Mouse (Mus musculus) midbrain, embryonic 13.5 days (tissue): ENCODE measurements around the gene Fhod1. TPM values are rescaled to one million over a fixed set of nuclear protein-coding genes. Genes with fewer than 3 reads are reported as not detected.

Source experiments
- ATAC-seq: fragments of 200-750 bp; cut with Nextera tagmentation; 2 replicates; pipeline ENCODE4 v1.8.0; 2017; ENCODE audit warnings: mild to moderate bottlenecking, moderate TSS enrichment, moderate library complexity
- H3K27ac ChIP-seq: fragments of 300-500 bp; sonication (generic); 2 replicates; pipeline ENCODE4 v1.5.1; 2015; ENCODE audit warnings: inconsistent platforms, mild to moderate bottlenecking, moderate library complexity
- H3K27me3 ChIP-seq: fragments of 300-500 bp; sonication (generic); 2 replicates; pipeline ENCODE4 v1.6.1; 2015; ENCODE audit warnings: mild to moderate bottlenecking, inconsistent platforms
- H3K36me3 ChIP-seq: fragments of 300-500 bp; sonication (generic); 2 replicates; pipeline ENCODE4 v1.6.1; 2015; ENCODE audit warnings: mild to moderate bottlenecking, inconsistent platforms
- H3K4me1 ChIP-seq: fragments of 300-500 bp; sonication (generic); replicated peaks from 2 replicates; pipeline ENCODE4 v1.6.1; 2015; ENCODE audit warnings: inconsistent platforms
- H3K4me2 ChIP-seq: fragments of 300-500 bp; sonication (generic); replicated peaks from 2 replicates; pipeline ENCODE4 v1.6.1; 2015; ENCODE audit warnings: moderate library complexity, mild to moderate bottlenecking, inconsistent platforms
- H3K4me3 ChIP-seq: fragments of 300-500 bp; sonication (generic); replicated peaks from 2 replicates; pipeline ENCODE4 v1.5.1; 2015; ENCODE audit warnings: mild to moderate bottlenecking, inconsistent platforms
- H3K9ac ChIP-seq: fragments of 300-500 bp; sonication (generic); replicated peaks from 2 replicates; pipeline ENCODE4 v1.6.1; 2015; ENCODE audit warnings: mild to moderate bottlenecking, inconsistent platforms
- H3K9me3 ChIP-seq: fragments of 300-500 bp; sonication (generic); 2 replicates; pipeline ENCODE4 v1.6.1; 2016; ENCODE audit warnings: mild to moderate bottlenecking, inconsistent platforms
- WGBS: fragments of 180-500 bp; shearing (Covaris S2); methylation state at CpG from one replicate; pipeline ENCODE4 v1.1.7; 2015; 5-methylcytosine and 5-hydroxymethylcytosine counted together
- microRNA counts: library from miRNA; unstranded; fragments of <30 nt; microRNA quantifications from one replicate; lab custom pipeline; 2016
- microRNA-seq: library from miRNA; unstranded; fragments of <30 nt; microRNA quantifications from one replicate; pipeline ENCODE4, GENCODE M21; 2016
- polyA plus RNA-seq: library from polyadenylated mRNA; unstranded; fragments of >200 nt; fragmentation: Nextera tagmentation; extraction: Ambion mirVana; gene quantifications from 2 replicates; pipeline ENCODE4 v1.2.1, GENCODE M21; 2015

The Fhod1 gene
- polyA plus RNA-seq, 1 experiment from 2014 or later, result 0.57 TPM

GRCm38 (mm10) chr8:105289805-105290460 is 57.8 kb downstream of the Fhod1 start, which contains the start of gene 4931428F04Rik:
TSS of gene 4931428F04Rik (minus strand) at chr8:105289864.
- 1% methylated on average over 43 of the region's 43 CpGs for WGBS
- Histone ChIP-seq H3K27ac (peak within 1 kb of the TSS; percentile 93), H3K4me1 (peaks cover 54% of the 10 kb centered on the region)

GRCm38 (mm10) chr8:105288958-105289732 is 58.6 kb downstream of the Fhod1 start:
- Histone ChIP-seq H3K27ac (peak overlapping the region; percentile 93), H3K9me3 (no peaks in the 10 kb centered on the region), H3K36me3 (peaks cover 21% of the 10 kb centered on the region), H3K4me3 (peak overlapping the region; percentile 56), H3K9ac (peak overlapping the region; percentile 70), H3K4me1 (peaks cover 57% of the 10 kb centered on the region), H3K27me3 (peaks cover 20% of the 10 kb centered on the region), H3K4me2 (peak overlapping the region; percentile 81)
- WGBS, result under 1% methylated on average over 53 of the region's 53 CpGs
- ATAC-seq, result peak; percentile 91

More at GRCm38 (mm10) chr8:105289805-105290460, 57.8 kb downstream of the Fhod1 start, which contains the start of gene 4931428F04Rik:
- Histone ChIP-seq H3K9me3 (no peaks in the 10 kb centered on the region), H3K27me3 (peaks cover 20% of the 10 kb centered on the region), H3K36me3 (peaks cover 15% of the 10 kb centered on the region), H3K4me3 (peak within 1 kb of the TSS; percentile 56), H3K4me2 (peak within 1 kb of the TSS; percentile 81), H3K9ac (peak within 1 kb of the TSS; percentile 70)
- peak; percentile 49 for ATAC-seq

- WGBS, result 81% methylated on average over 5 of the region's 5 CpGs
These were observed 59.5 kb downstream of the Fhod1 start for GRCm38 (mm10) chr8:105288231-105288630.

GRCm38 (mm10) chr8:105286907-105287306 is 60.8 kb downstream of the Fhod1 start:
- H3K9ac ChIP-seq, result no peak overlapping the region
- H3K4me3 ChIP-seq, result peak overlapping the region; percentile 56
- H3K27ac ChIP-seq, result no peak overlapping the region
- H3K4me2 ChIP-seq, result peak overlapping the region; percentile 81
- peaks cover 57% of the 10 kb centered on the region for H3K4me1 ChIP-seq
- ATAC-seq, result no peak
- peaks cover 40% of the 10 kb centered on the region for H3K36me3 ChIP-seq
- peaks cover 12% of the 10 kb centered on the region for H3K27me3 ChIP-seq
- WGBS, result 82% methylated on average over 4 of the region's 4 CpGs
- no peaks in the 10 kb centered on the region for H3K9me3 ChIP-seq

More at GRCm38 (mm10) chr8:105288231-105288630, 59.5 kb downstream of the Fhod1 start:
- ATAC-seq, result no peak
- H3K4me1 ChIP-seq, result peaks cover 57% of the 10 kb centered on the region
- peaks cover 28% of the 10 kb centered on the region for H3K36me3 ChIP-seq
- peaks cover 12% of the 10 kb centered on the region for H3K27me3 ChIP-seq
- peak overlapping the region; percentile 93; the same call in 1 of the 2 replicates for H3K27ac ChIP-seq
- peak overlapping the region; percentile 81 for H3K4me2 ChIP-seq
- H3K9ac ChIP-seq, result peak overlapping the region; percentile 70
- peak overlapping the region; percentile 56 for H3K4me3 ChIP-seq
- no peaks in the 10 kb centered on the region for H3K9me3 ChIP-seq

- no peaks in the 10 kb centered on the region for H3K9me3 ChIP-seq
These were observed 62.2 kb downstream of the Fhod1 start for GRCm38 (mm10) chr8:105285514-105285913.

GRCm38 (mm10) chr8:105283074-105283473 is 64.7 kb downstream of the Fhod1 start:
- H3K9me3 ChIP-seq, result no peaks in the 10 kb centered on the region
- H3K27ac ChIP-seq, result no peak overlapping the region
- peak; percentile 49 for ATAC-seq
- 27% methylated on average over 23 of the region's 23 CpGs for WGBS
- H3K4me1 ChIP-seq, result peaks cover 45% of the 10 kb centered on the region
- H3K9ac ChIP-seq, result no peak overlapping the region
- H3K36me3 ChIP-seq, result peaks cover 64% of the 10 kb centered on the region
- H3K4me3 ChIP-seq, result no peak overlapping the region
- no peak overlapping the region for H3K4me2 ChIP-seq
- peaks cover 37% of the 10 kb centered on the region for H3K27me3 ChIP-seq

More at GRCm38 (mm10) chr8:105285514-105285913, 62.2 kb downstream of the Fhod1 start:
- H3K4me1 ChIP-seq, result peaks cover 52% of the 10 kb centered on the region
- WGBS, result 40% methylated on average over 12 of the region's 12 CpGs
- H3K4me3 ChIP-seq, result no peak overlapping the region
- no peak for ATAC-seq
- peak overlapping the region; percentile 81; the same call in 1 of the 2 replicates for H3K4me2 ChIP-seq
- H3K27me3 ChIP-seq, result peaks cover 17% of the 10 kb centered on the region
- 0 out of 2 replicates have a peak overlapping the region, but pooled peaks have one; percentile 39 for H3K9ac ChIP-seq
- H3K36me3 ChIP-seq, result peaks cover 51% of the 10 kb centered on the region
- no peak overlapping the region for H3K27ac ChIP-seq

- no peaks in the 10 kb centered on the region for H3K9me3 ChIP-seq
- WGBS, result 94% methylated on average over 4 of the region's 4 CpGs
- H3K9ac ChIP-seq, result no peak overlapping the region
- peaks cover 64% of the 10 kb centered on the region for H3K36me3 ChIP-seq
- peaks cover 45% of the 10 kb centered on the region for H3K27me3 ChIP-seq
- H3K27ac ChIP-seq, result no peak overlapping the region
- ATAC-seq, result no peak
- peaks cover 37% of the 10 kb centered on the region for H3K4me1 ChIP-seq
- H3K4me3 ChIP-seq, result no peak overlapping the region
- no peak overlapping the region for H3K4me2 ChIP-seq
These were observed 65.5 kb downstream of the Fhod1 start for GRCm38 (mm10) chr8:105282239-105282638.

- 89% methylated on average over 12 of the region's 12 CpGs for WGBS
- H3K4me2 ChIP-seq, result no peak overlapping the region
- H3K36me3 ChIP-seq, result peaks cover 64% of the 10 kb centered on the region
- no peak overlapping the region for H3K9ac ChIP-seq
- H3K9me3 ChIP-seq, result no peaks in the 10 kb centered on the region
- H3K4me3 ChIP-seq, result no peak overlapping the region
- no peak for ATAC-seq
- H3K4me1 ChIP-seq, result peaks cover 36% of the 10 kb centered on the region
- H3K27ac ChIP-seq, result no peak overlapping the region
- H3K27me3 ChIP-seq, result peaks cover 49% of the 10 kb centered on the region
These were observed 65.9 kb downstream of the Fhod1 start for GRCm38 (mm10) chr8:105281821-105282220.

- H3K4me1 ChIP-seq, result peaks cover 36% of the 10 kb centered on the region
- no peaks in the 10 kb centered on the region for H3K9me3 ChIP-seq
- H3K27ac ChIP-seq, result no peak overlapping the region
- H3K36me3 ChIP-seq, result peaks cover 56% of the 10 kb centered on the region
- H3K27me3 ChIP-seq, result peaks cover 61% of the 10 kb centered on the region
- no peak overlapping the region for H3K9ac ChIP-seq
- no peak for ATAC-seq
- no peak overlapping the region for H3K4me2 ChIP-seq
- no peak overlapping the region for H3K4me3 ChIP-seq
- WGBS, result 61% methylated on average over 3 of the region's 3 CpGs
These were observed 67.2 kb downstream of the Fhod1 start for GRCm38 (mm10) chr8:105280567-105280966.

MicroRNAs encoded within 50 kb of the gene (microRNA counts, 519-probe panel; counts per million panel counts)
- 3,207 counts per million, percentile 66 among the panel's probes with 10 or more counts for microRNA mmu-miR-328 (lab: Ali Mortazavi, UCI)

Small RNA genes within 50 kb of the gene (microRNA-seq; reads per million reads assigned to microRNA genes)
- gene Gm27320 (not detected), gene Mir328 (419 reads per million, percentile 68 among the genes with 10 or more reads in this experiment)

Other genes starting within 250 kb of the Fhod1 start
- gene Ces4a, start 216.2 kb downstream of the Fhod1 start, polyA plus RNA-seq, result not detected in 2 replicates
- gene Cbfb, start 177.3 kb downstream of the Fhod1 start, polyA plus RNA-seq, result 23.2 and 25.3 TPM in 2 replicates
- 30.5 and 33.7 TPM in 2 replicates for gene D230025D16Rik, start 122.8 kb downstream of the Fhod1 start, polyA plus RNA-seq
- 3.6 and 4.2 TPM in 2 replicates for gene B3gnt9, start 92.8 kb downstream of the Fhod1 start, polyA plus RNA-seq
- 12.5 and 13.4 TPM in 2 replicates for gene Tradd, start 83.3 kb downstream of the Fhod1 start, polyA plus RNA-seq
- 0.48 and 0.61 TPM in 2 replicates for gene Fbxl8, start 83.3 kb downstream of the Fhod1 start, polyA plus RNA-seq
- gene Hsf4, start 78.2 kb downstream of the Fhod1 start, polyA plus RNA-seq, result 0.17 and 0.38 TPM in 2 replicates
- 3.1 and 4.3 TPM in 2 replicates for gene Nol3, start 71.8 kb downstream of the Fhod1 start, polyA plus RNA-seq
- gene 4931428F04Rik, start 58.1 kb downstream of the Fhod1 start, polyA plus RNA-seq, result 106 and 107 TPM in 2 replicates
- 10.4 and 11.7 TPM in 2 replicates for gene Exoc3l, start 51.9 kb downstream of the Fhod1 start, polyA plus RNA-seq
- gene E2f4, start 50.3 kb downstream of the Fhod1 start, polyA plus RNA-seq, result 51.1 and 57.5 TPM in 2 replicates
- gene Elmo3, start 42.4 kb downstream of the Fhod1 start, polyA plus RNA-seq, result 0.97 and 1.1 TPM in 2 replicates
- 0.98 and 1.1 TPM in 2 replicates for gene Lrrc29, start 21.7 kb downstream of the Fhod1 start, polyA plus RNA-seq
- 121 TPM in 2 replicates for gene Tmem208, start 21.6 kb downstream of the Fhod1 start, polyA plus RNA-seq
- gene Slc9a5, start 890 bp upstream of the Fhod1 start, polyA plus RNA-seq, result 5.4 and 5.6 TPM in 2 replicates
- 0.93 and 1.5 TPM in 2 replicates for gene Plekhg4, start 25.3 kb upstream of the Fhod1 start, polyA plus RNA-seq
- not detected in 2 replicates for gene Kctd19, start 65.5 kb upstream of the Fhod1 start, polyA plus RNA-seq
- gene Lrrc36, start 65.6 kb upstream of the Fhod1 start, polyA plus RNA-seq, result 1.5 and 2.4 TPM in 2 replicates
- 93.1 and 111 TPM in 2 replicates for gene Tppp3, start 123.6 kb upstream of the Fhod1 start, polyA plus RNA-seq
- gene Zdhhc1, start 148.9 kb upstream of the Fhod1 start, polyA plus RNA-seq, result 26.2 and 31.3 TPM in 2 replicates
- 11.6 and 16.9 TPM in 2 replicates for gene Hsd11b2, start 170.8 kb upstream of the Fhod1 start, polyA plus RNA-seq
- 177 and 182 TPM in 2 replicates for gene Atp6v0d1, start 218.1 kb upstream of the Fhod1 start, polyA plus RNA-seq